Mouse (Mus musculus): ENCODE measurements around the gene Mospd3.

- TF ChIP-seq ZC3H11A (IDR thresholded peaks at IDR 0.05; ENCODE audit: borderline replicate concordance, low read depth, low read length) (no peak), ZNF384 (IDR thresholded peaks at IDR 0.05; ENCODE audit: low read depth, low read length) (no peak), CHD2 (IDR thresholded peaks at IDR 0.05; ENCODE audit: low read depth, low read length) (no peak)
These were observed 1.3 kb downstream of the Mospd3 start for GRCm38 (mm10) chr5:137599600-137599999.

All from ES-E14 (cell line).